Mouse (Mus musculus) right cerebral cortex, postnatal 25 days (tissue): ENCODE data around the gene Eid3.

Experiments
- DNase-seq: peaks from one replicate; pipeline ENCODE4 v3.0.0; 2022

Gene Eid3

GRCm38 (mm10) chr10:82863106-82863680 lies 3.2 kb upstream of the Eid3 start:
- no peak for DNase-seq

GRCm38 (mm10) chr10:82863827-82864226 lies 2.6 kb upstream of the Eid3 start:
- DNase-seq = no peak

GRCm38 (mm10) chr10:82866832-82867231 lies 406 bp downstream of the Eid3 start:
- DNase-seq = no peak

- DNase-seq = no peak
Observed at GRCm38 (mm10) chr10:82868418-82869086, 2.1 kb downstream of the Eid3 start.

GRCm38 (mm10) chr10:82875446-82875845 lies 9.0 kb downstream of the Eid3 start:
- no peak for DNase-seq

- no peak for DNase-seq
Observed at GRCm38 (mm10) chr10:82876076-82876796, 9.8 kb downstream of the Eid3 start.

- DNase-seq = no peak
Observed at GRCm38 (mm10) chr10:82887354-82887753, 20.9 kb downstream of the Eid3 start.

GRCm38 (mm10) chr10:82888576-82888975 lies 22.1 kb downstream of the Eid3 start:
- DNase-seq = no peak

GRCm38 (mm10) chr10:82889447-82889973 lies 23.1 kb downstream of the Eid3 start:
- DNase-seq = no peak

GRCm38 (mm10) chr10:82890936-82891335 lies 24.5 kb downstream of the Eid3 start:
- DNase-seq = no peak

- no peak for DNase-seq
Observed at GRCm38 (mm10) chr10:82891427-82891826, 25.0 kb downstream of the Eid3 start.

GRCm38 (mm10) chr10:82892442-82893055 lies 26.1 kb downstream of the Eid3 start:
- no peak for DNase-seq

GRCm38 (mm10) chr10:82893872-82894650 lies 27.6 kb downstream of the Eid3 start:
- peak; percentile 53 for DNase-seq

- no peak for DNase-seq
Observed at GRCm38 (mm10) chr10:82897936-82898335, 31.5 kb downstream of the Eid3 start.

- no peak for DNase-seq
Observed at GRCm38 (mm10) chr10:82898893-82899292, 32.5 kb downstream of the Eid3 start.

GRCm38 (mm10) chr10:82899810-82900421 lies 33.5 kb downstream of the Eid3 start:
- DNase-seq = no peak

- DNase-seq = peak; percentile 8
Observed at GRCm38 (mm10) chr10:82900546-82900945, 34.1 kb downstream of the Eid3 start.

GRCm38 (mm10) chr10:82901436-82901835 lies 35.0 kb downstream of the Eid3 start:
- peak; percentile 69 for DNase-seq

GRCm38 (mm10) chr10:82908526-82908925 lies 42.1 kb downstream of the Eid3 start:
- DNase-seq = peak; percentile 9

GRCm38 (mm10) chr10:82909382-82909781 lies 43.0 kb downstream of the Eid3 start:
- peak; percentile 41 for DNase-seq

GRCm38 (mm10) chr10:82910198-82910597 lies 43.8 kb downstream of the Eid3 start:
- no peak for DNase-seq

GRCm38 (mm10) chr10:82913238-82913637 lies 46.8 kb downstream of the Eid3 start:
- DNase-seq = no peak
